Mouse (Mus musculus) lung, postnatal 25 days (tissue): Measurements from ENCODE around the gene Crmp1.

Experiments
- DNase-seq: peaks from one replicate; pipeline ENCODE4 v3.0.0; 2022; ENCODE audit warnings: low spot score

Crmp1 gene

DNA sequence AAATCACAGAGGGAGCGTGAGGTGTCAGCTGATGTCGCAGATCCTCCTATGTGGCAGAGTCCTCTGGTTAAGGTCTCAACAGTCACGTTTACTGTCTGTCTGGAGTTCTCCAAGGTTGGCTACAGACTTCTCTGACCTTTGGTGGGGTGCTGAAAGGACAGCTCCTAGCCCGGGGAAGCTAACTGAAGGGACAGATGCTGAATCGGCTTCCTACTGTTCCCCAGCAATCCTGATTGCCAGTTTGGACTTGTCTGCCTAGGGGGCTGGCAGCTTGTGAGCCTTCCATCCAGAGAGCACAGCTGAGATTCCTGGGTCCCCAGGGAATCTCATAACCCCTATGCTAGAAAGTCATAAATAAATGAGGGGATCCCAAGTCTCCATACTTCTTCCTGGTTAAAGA, 1.2 kb upstream of the Crmp1 start:
- DNase-seq, result no peak

DNA sequence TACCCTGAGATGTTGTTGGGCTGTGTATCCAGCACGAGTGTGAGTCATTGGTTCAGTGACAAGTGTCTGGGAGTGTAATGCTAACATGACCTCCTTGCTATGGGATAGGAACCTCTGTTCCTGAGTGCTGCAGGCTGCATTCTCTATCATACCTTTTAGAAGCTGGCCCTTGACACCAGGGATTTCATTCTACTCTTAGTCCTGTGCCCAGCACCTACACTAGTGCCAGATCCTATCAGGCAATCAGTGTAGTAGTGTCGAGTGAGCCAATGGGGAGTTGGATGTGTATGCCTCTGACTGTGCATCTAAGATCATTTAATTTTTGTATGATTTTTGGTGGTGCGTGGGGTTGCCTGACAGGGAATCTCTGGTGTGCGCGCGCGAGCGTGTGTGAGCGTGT, 516 bp upstream of the Crmp1 start:
- DNase-seq, result no peak

DNA sequence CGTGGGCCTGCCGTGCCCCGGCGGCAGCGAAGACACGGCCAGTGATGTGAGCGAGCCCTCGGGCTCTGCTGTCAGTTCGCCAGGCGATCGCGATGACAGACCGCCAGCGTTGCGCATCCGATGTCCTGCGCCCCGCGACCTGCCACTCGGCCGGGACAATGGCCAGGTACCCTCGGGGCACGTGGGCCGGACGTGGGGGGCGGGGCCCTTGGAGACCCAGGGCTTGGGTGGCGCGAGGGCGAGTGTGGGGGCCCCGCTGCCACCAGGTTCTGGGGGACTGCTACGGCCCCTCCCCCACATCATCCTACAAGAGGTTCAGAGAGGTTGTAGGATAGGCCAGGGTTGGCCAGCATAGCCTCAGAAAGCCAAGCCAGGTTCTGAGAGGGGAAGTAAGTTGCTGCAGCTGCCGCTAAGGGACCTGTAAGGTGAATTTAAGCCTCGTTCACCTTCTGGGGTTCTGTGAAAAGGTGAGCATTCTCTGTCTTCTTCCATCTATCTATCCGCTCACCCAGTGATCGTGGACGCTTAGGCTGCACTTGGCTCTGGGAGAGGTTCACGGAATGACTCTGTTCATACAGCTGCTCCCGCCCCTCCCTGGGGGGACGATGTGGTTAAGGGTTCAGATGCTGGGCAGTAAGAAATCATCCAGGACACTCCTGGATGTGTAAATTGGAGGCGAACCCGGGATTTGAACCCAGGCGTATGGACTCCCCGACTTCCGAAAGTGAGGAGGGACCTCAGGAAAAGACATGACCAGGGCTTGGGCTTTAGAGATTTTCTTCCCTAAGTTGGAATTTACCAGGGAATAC, 824 bp downstream of the Crmp1 start:
- DNase-seq, result no peak

DNA sequence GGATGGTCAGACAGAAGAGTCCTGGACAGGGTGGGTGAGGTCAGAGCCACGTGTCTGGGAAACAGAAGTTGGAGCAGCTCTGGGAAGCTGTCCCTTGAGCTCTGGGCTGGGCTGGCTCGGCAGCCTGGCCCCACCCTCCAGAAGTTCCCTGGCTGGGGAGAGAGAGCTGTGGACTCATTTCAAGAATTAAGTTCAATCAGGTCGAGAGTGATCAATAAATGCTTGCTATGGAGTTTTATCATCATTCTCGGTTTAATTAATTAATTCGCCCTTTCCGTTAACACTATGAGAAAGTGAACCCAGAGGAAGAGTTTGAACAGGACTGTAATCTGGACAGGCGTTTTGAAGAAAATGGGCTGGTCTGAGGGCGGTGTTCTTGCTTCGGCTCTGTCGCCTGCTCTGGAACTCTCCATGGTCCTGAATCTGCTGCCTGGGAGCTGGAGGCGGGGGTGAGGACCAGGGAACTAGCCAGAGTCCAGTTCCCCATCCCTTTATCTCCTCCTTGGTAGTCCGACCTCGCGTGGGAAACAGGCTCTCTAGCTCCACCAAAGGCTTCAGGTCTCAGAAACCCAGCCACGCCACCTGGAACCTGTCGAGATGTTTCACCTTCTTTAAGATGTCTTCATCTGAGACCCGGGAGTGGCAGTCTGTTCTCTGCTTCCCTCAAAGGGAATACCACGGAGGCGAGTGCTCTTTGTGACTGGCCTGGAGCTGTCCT, 1.6 kb downstream of the Crmp1 start:
- peak; percentile 28 for DNase-seq

DNA sequence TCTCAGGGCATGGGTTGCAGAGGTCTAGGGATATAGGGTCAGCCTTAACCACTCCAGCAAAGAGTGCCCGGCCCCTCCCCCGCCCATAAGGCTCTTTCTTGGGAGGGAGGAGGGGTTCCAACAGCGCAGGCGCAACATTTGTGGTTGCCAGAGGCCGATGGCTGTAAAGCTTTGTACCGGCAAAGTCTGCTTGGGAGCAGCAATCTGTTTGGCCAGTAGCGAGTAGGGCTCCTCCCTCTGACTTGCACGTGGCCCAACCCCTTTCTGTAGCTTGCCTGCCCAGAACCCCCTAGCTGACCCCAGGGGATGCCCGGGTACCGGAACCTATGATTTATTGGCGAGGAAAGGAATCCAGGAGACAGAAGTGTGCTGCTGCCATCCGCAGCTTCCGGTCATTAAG, 2.4 kb downstream of the Crmp1 start:
- no peak for DNase-seq

DNA sequence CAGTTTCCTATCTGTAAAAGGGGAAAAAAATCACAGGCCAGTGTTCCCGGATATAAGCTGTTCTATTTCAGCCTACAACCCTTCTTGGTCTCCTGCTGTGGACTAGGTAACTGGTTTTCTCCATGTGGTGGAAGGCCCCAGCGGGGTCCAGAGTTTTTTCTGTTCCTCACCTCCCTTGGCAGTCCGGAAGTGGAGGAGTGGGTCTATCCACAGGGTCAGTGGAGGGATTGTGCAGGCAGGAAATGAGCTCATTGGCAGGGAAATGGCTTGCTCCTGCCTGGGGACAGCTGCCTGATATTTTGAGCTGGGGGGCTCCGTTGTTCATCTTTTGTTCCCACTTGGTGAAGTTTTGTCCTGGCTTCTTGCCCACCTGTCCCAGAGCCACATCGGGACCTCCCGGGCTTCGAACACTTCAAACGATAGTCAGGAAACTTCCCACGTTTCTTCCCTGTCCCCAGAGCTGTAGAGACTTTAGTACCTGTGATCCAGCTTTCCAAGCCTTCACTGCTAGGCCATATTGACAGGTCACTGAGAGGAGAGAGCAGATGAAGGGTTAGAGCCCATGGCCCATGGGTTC, 3.0 kb downstream of the Crmp1 start:
- no peak for DNase-seq

DNA sequence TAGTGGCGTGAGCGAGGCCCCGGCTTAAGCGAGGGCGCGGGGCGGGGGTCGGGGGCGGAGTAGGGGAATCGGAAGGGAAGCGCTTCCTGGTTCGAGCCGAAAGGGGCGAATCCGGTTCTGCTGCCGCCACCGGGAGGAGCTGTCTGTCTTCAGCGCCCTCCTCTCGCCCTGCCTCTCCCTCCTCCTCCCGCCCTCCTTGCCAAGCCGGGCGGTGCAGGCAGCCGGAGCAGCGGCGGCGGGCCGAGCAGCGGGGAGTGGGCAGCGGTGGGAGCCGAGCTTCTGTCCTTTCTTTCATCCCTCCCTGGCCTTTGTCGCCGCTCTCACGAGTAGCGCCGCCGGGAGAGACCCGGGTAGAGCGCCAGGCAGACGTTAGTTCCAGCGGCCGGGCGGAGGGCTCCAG, 3.9 kb downstream of the Crmp1 start:
- no peak for DNase-seq

DNA sequence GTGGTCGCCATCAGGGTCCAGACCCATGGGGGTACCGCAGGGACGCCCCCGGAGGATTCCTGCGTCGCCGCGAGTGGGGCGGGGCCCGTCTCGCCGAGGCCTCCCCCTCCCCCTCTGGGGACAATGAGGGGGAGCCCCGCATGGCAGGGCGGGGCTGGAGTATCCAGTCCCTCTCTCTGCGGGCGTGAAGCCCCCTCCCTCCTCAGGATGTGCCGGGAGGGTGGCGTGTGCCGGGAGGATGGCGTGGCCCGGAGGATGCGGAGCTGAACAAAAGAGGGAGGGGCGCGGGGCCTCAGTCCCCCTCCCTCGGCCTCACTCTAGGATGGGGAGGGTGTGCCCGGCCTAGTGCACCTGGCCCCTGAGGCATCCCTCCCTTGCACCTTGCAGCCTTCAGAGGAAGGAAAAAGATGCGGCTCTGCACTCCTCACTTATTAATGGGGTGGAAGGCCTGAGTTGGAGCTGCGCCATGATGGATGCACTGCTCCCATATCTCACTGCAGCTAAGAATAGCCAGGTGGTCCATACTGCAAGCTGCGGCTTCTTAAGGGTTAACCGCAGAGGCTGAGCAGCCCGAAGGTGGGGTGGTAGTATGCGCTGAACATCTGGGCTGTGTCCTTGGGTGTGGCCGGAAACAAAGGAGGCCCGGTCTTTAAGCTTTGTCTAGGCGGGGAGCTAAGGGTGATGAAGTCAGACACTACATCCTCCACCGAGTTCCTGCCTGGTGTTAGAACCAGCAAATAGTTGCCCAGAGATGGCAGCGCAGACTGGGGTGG, 4.6 kb downstream of the Crmp1 start:
- DNase-seq, result peak; percentile 12

DNA sequence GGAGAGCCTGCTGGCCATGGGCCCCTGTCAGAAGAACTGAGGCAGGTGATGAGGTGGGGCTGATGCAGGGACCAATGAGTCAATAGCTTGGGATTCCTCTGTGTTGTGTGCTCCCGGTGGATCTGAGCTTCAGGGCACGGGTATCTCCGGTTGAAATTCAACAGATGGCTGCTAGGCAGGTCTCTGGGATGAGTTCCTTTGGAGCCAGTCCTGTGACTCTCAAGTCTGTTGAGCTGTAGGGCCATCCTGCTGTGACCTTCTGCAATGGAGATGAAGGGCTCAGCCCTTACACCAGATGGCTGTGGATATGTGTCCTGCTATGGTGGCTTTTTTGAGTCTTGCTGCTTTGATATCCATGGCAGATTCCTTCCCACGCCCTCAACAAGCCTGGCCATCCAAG, 5.7 kb downstream of the Crmp1 start:
- DNase-seq, result no peak

DNA sequence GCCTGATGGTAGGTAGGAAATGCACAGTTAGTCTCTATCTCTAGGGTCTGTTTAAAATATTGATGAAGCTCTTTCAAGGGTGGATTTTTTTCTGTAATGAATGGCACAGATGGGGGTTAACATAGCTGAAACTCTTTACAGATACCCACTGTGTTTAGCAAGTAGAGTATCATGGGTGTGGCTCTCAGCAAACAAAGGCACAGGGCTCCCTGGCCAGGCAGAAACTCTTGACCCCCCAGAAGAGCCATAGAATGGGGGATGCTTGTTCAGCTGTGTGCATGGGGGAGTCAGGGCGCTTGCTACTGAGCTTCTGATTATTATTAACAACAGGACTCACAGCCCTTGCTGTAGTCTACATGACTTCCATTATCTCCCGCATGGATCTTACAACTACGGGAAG, 7.1 kb downstream of the Crmp1 start:
- DNase-seq, result no peak

DNA sequence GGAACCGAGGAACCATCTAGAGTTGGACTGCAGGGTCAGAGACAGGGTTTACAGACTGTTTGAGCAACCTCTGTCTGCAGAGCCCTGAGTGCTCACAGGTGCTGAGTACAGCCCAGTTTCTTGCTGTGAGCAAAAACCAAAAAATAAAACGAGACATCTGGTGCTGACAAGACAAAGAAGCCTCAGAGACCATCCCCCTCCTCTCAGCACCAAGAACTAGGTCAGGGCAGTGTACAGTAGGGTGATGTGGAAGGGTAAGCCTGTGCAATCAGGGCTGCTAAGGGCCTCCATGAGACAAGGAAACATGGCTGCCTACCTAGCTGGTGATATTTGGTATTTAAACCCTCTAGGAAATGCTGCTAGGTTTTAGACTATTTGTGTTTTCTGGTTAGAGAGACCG, 9.9 kb downstream of the Crmp1 start:
- no peak for DNase-seq

DNA sequence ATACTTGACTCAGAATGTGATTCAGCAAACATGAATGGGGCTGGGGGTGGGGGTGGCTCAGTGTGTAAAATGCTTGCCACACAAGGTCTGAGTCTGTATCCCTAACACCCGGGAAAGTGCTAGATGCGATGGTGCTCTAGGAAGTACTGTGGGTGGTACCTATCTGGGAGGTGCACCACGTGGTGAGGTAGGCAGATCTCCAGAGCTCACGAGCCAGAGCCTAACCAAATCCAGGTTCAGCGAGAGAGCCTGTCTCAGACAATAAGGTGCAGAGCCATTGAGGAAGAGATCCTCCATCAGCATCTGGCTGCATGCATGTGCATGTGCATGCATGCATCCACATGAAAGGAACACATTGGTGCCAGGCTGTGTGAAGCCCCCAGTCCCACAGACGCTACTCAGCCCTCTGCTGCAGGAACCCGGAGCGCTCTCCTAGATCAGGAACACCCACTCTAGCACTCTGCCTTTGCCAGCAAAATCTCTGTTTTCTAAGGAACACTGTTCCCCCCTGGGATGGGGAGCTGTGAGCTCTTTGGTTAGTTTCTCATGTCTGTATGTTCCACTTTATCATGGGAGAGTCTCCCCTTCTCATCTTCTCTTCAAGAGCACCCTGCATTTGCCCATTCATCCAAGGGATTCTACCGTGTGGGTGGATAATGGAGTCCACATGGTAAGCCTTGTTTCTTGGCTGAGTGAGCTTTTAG, 10.5 kb downstream of the Crmp1 start:
- DNase-seq, result no peak

DNA sequence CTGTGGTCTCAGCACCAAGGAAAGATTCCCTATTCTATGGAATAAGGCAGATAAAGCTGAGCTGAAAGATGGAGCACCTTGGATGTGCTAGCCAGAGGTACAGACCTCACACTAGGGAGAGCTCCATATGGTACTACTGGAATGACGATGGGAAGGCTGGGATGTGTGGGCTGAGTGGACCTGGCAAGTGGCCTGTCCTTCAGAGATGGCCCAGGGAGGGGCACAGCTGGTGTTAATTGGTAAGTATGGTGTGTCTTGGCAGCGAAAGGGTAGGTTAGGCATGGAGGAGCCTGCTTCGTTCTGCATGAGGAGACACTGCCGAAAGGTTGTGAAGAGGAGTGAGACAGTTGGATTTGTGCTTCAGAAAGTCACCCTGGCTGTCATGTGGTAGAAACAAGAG, 12.8 kb downstream of the Crmp1 start:
- no peak for DNase-seq

DNA sequence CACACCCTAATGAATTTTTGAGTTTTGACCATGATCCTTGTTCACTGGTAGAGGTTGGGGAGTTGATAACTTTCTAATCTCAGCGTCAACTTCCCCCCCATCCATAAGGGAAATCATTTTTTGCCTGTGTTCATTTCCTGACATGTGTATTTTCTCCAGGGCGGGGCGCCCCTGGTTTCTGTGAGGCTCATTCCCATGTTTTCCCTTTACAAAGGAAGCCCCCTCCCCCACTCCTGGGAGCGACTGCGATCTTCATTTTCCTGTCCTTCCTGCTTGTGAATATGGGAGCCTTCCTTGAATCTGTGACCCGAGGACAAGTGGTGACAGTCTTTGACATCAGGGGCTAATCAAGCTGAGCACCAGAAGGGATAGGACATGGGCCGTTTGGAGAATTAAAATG, 15.1 kb downstream of the Crmp1 start:
- DNase-seq, result no peak

DNA sequence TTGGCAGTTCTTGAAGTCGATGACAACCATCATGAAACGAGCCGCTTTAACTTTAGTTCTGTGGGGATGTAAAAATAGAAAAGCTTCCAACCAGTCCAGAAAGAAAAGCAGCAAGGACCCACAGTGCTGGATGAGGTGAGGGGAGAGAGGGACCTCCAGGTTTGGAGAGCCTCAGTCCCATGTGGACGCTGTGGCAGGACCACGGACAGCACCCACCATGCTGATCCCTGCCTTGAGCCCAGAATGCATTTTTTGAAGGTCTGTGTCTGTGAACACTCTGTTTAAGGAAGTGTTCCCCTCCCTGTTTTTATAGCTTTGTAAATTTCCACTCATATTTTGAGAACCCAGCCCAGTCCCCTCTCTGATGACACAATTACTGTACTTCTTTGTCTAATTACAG, 15.5 kb downstream of the Crmp1 start:
- no peak for DNase-seq

DNA sequence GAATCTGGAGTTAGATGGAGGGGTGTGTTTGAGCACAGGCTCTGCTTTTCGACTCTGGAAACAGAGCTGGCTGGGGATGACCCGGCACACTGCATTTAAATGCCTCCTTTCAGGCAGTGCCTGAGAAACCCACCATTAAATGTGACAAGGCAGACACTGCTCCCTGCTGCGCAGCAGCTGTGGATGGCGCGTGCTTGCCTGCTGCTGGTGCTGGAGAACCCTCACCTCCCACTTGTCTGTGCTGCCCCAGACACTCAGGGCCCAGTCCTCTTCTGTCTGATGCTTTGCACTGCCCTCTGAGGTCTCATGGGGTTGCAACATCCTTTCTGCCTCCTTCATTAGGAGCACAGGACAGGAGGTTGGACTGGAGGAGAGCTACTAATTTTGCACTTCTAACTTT, 20.0 kb downstream of the Crmp1 start:
- DNase-seq, result no peak

DNA sequence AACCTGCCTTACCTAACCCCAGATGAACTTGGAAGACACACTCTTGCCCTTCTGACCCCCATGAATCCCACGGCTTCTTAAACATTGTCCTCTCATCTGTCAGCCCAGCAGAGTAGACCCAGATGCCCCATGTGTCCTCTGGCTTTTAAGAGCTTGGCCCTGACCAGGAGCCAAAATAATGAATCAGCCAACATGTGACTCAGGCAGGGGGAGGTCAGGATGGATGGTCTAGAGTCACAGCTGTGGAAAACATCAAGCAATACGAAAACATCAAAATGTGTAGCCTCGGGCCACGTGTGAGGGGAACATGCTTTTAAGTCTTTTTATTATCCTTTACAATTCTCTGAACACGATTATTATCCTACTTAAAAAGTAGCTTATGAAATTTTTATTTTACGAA, 22.1 kb downstream of the Crmp1 start:
- no peak for DNase-seq

DNA sequence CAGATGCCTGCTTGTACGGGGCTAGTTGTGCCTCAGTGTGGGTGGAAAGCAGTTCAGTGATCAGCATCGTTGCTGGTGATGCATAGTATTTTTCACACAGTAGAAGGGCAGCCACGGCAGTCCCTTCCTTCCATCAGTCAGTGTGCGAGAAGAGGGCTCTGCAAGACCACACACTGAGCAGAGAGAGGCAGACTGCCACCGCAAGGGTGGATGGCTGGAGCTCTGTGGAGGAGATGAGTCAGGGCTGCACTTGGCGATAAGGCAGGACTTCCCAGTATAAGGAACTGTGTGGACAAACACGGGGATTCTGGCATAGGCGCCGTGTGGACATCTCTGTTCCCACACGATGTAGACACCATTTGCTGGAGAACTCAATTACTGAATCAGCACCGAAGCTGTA, 39.3 kb downstream of the Crmp1 start:
- no peak for DNase-seq

DNA sequence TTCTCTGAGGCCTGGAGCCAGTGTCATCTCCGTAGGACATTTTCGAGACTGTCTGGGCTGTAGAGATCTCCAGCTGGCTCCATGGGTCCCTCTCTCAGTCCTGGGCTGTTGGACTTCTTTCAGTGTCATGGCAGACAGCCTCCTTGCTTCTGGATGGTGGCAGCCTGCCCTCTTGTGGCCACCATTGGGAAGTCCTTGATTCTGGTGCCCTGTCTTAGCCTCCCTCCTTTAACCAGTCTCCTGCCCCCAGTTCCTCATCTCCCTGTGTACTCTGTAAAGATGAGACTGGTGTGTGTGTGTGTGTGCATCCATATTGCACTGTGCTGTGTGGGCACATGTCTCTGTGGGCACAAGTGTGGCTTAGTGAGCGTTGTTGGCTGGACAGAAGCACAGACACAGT, 46.6 kb downstream of the Crmp1 start:
- peak; percentile 5 for DNase-seq

DNA sequence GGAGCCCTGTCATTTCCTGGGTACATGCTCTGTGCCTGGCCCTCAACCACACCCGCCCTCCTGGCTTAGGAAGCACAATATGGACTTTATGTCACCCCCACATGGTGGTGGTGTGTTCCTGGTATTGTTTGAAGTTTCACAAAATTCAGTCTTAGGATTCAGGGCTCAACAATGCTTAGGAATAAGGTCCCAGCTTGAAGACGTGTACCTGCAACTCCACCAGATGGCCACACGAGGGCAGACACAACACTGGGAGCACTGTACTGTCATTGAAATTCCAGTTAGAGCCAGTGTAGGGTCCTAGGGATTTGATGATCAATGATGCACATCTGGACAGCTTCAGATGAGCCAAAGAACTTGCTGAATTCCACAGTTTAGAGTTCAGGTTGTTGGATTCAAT, 47.5 kb downstream of the Crmp1 start:
- DNase-seq, result peak; percentile 11

DNA sequence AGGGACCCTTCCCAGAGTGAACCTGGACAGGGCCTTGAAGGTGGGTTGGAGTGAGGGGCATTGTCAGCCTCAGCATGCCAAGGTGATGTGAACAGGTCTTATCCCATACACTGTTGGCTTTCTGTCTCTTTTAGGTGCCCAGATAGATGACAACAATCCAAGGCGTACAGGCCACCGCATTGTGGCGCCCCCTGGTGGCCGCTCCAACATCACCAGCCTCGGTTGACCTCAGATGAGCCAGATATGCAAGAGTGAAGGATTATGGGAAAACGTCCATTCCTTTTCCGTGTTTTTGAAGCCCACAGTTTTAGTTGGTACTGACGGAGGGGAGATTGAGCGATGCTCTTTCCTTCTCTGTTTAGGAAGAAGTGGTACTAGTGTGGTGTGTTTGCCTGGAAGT, 49.2 kb downstream of the Crmp1 start:
- no peak for DNase-seq

DNA sequence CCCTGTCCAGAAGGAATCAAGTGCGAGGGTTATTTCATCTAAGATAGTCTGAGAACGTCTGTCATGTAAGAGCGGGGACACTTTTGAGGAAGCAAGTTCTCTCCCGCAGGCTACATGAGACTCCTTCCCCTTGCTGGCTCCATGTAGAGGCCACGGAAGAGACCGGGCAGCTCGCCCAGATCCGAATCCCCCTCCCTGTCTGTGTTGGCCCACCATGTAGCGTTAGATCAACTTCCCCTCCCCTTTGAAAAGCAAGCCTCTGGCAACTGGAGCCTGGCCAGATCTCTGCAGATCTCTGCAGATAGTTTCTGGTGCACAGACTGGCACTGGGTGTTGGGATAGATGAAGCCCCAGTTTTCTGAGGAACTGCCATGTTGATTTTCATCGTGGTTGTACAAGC, 55.0 kb downstream of the Crmp1 start:
- DNase-seq, result no peak
